In genomic region chr3:100820852-100821251, GRCm38 (mm10) we compare ENCODE assay signal across 17 mouse cellular contexts. TPM values are rescaled to one million over a fixed set of nuclear protein-coding genes. Genes with fewer than 3 reads are reported as not detected.
A peak's percentile ranks its signal among the peaks of the same experiment; 100 is the strongest.
DNase-seq lines count a peak whose midpoint lies in the region; ATAC-seq lines count a peak whose summit lies in the region.
"Had no signal": no experiment of that assay in that cellular context is flagged by ENCODE, and none has a peak within 500 bp of the region (broad histone marks: within the 10 kb centered on the region; RNA-seq: fewer than 3 reads in every experiment).

No protein-coding gene starts in this region.

- no peak overlapping the region for H3K4me3 ChIP-seq in kidney, embryonic 14.5 days (ENCODE audit: low read length)
- no peak overlapping the region for H3K4me3 ChIP-seq in embryonic facial prominence, embryonic 14.5 days (ENCODE audit: low read depth, low read length)
- H3K4me3 ChIP-seq in hindbrain, embryonic 12.5 days = no peak overlapping the region
- no peak overlapping the region for H3K4me3 ChIP-seq in limb, embryonic 13.5 days
- H3K4me3 ChIP-seq: erythroblast, embryonic 14.5 days had no signal

- no peak overlapping the region for H3K9ac ChIP-seq in kidney, embryonic 14.5 days (ENCODE audit: low read depth, low read length)
- H3K9ac ChIP-seq in embryonic facial prominence, embryonic 14.5 days (ENCODE audit: low read depth, low read length) = no peak overlapping the region
- H3K9ac ChIP-seq in hindbrain, embryonic 12.5 days = no peak overlapping the region
- no peak overlapping the region for H3K9ac ChIP-seq in limb, embryonic 13.5 days

- H3K27ac ChIP-seq in kidney, embryonic 14.5 days (ENCODE audit: low read depth, low read length) = peak overlapping the region; percentile 62; the same call in 1 of the 2 replicates
- peak overlapping the region; percentile 44; the same call in 1 of the 2 replicates for H3K27ac ChIP-seq in embryonic facial prominence, embryonic 14.5 days (replicated peaks; ENCODE audit: low read depth, low read length)
- no peak overlapping the region for H3K27ac ChIP-seq in hindbrain, embryonic 12.5 days
- no peak overlapping the region for H3K27ac ChIP-seq in limb, embryonic 13.5 days
- H3K27ac ChIP-seq: macrophage had no signal

- H3K4me1 ChIP-seq in kidney, embryonic 14.5 days (ENCODE audit: control insufficient read depth, insufficient read depth, low read length) = 0 out of 2 replicates have a peak, but pooled peaks cover 6% of the 10 kb centered on the region
- H3K4me1 ChIP-seq in embryonic facial prominence, embryonic 14.5 days (ENCODE audit: control insufficient read depth, insufficient read depth, low read length) = no peaks in the 10 kb centered on the region
- H3K4me1 ChIP-seq in hindbrain, embryonic 12.5 days = no peaks in the 10 kb centered on the region
- peaks cover 10% of the 10 kb centered on the region for H3K4me1 ChIP-seq in limb, embryonic 13.5 days

- no peaks in the 10 kb centered on the region; the same call in 1 of the 2 replicates for H3K27me3 ChIP-seq in kidney, embryonic 14.5 days (ENCODE audit: control insufficient read depth, insufficient read depth, low read length)
- H3K27me3 ChIP-seq in embryonic facial prominence, embryonic 14.5 days (replicated peaks; ENCODE audit: control insufficient read depth, insufficient read depth, low read length) = no peaks in the 10 kb centered on the region
- no peaks in the 10 kb centered on the region for H3K27me3 ChIP-seq in hindbrain, embryonic 12.5 days
- H3K27me3 ChIP-seq in limb, embryonic 13.5 days = 0 out of 2 replicates have a peak, but pooled peaks cover 5% of the 10 kb centered on the region
- H3K27me3 ChIP-seq: Patski had no signal

- peak; percentile 84 for ATAC-seq in kidney, embryonic 14.5 days (ENCODE audit: low FRiP score, low TSS enrichment)
- ATAC-seq in embryonic facial prominence, embryonic 14.5 days (ENCODE audit: low read depth) = peak; percentile 35; the same call in 1 of the 2 replicates
- ATAC-seq in hindbrain, embryonic 12.5 days (ENCODE audit: low FRiP score) = peak; percentile 81
- ATAC-seq in limb, embryonic 13.5 days (ENCODE audit: low FRiP score, low read depth) = peak; percentile 44; the same call in 1 of the 2 replicates
- ATAC-seq: Patski had no signal

- 32% methylated on average over 2 of the region's 2 CpGs for WGBS in kidney, embryonic 14.5 days
- WGBS in embryonic facial prominence, embryonic 14.5 days = 40% methylated on average over 2 of the region's 2 CpGs
- WGBS in hindbrain, embryonic 12.5 days = 48% methylated on average over 2 of the region's 2 CpGs
- WGBS in limb, embryonic 13.5 days = 27% methylated on average over 2 of the region's 2 CpGs

- no peaks in the 10 kb centered on the region for H3K36me3 ChIP-seq in kidney, embryonic 14.5 days (ENCODE audit: control insufficient read depth, insufficient read depth, low read length)
- H3K36me3 ChIP-seq in embryonic facial prominence, embryonic 14.5 days (ENCODE audit: control insufficient read depth, insufficient read depth, low read length) = no peaks in the 10 kb centered on the region
- no peaks in the 10 kb centered on the region for H3K36me3 ChIP-seq in hindbrain, embryonic 12.5 days
- H3K36me3 ChIP-seq in limb, embryonic 13.5 days = no peaks in the 10 kb centered on the region

- H3K4me2 ChIP-seq in kidney, embryonic 14.5 days (replicated peaks; ENCODE audit: low read depth, low read length) = no peak overlapping the region
- no peak overlapping the region for H3K4me2 ChIP-seq in embryonic facial prominence, embryonic 14.5 days (ENCODE audit: low read depth, low read length)
- no peak overlapping the region for H3K4me2 ChIP-seq in hindbrain, embryonic 12.5 days (replicated peaks)
- no peak overlapping the region for H3K4me2 ChIP-seq in limb, embryonic 13.5 days (replicated peaks)

- no peaks in the 10 kb centered on the region for H3K9me3 ChIP-seq in kidney, embryonic 14.5 days (ENCODE audit: control insufficient read depth, low read length)
- no peaks in the 10 kb centered on the region for H3K9me3 ChIP-seq in embryonic facial prominence, embryonic 14.5 days (ENCODE audit: control insufficient read depth, low read length)
- no peaks in the 10 kb centered on the region for H3K9me3 ChIP-seq in hindbrain, embryonic 12.5 days (replicated peaks)
- no peaks in the 10 kb centered on the region for H3K9me3 ChIP-seq in limb, embryonic 13.5 days

- DNase-seq in kidney, postnatal 14 days = no peak
- DNase-seq in embryonic facial prominence, embryonic 14.5 days (ENCODE audit: low spot score) = peak; percentile 27
- DNase-seq in left cerebral cortex, adult 11 months (ENCODE audit: low spot score) = no peak
- DNase-seq in heart, adult 11 months = no peak
- DNase-seq in layer of hippocampus, adult 8-10 months (ENCODE audit: low spot score in 2 of 2) = no peak
- DNase-seq: adrenal gland, postnatal 14 days; cerebellum, adult 18-20 months; kidney, adult 18-20 months; layer of hippocampus, postnatal 36 days; thymus, adult 18-20 months had no signal

RNA-seq across cellular contexts. Expression of gene Vtcn1, which starts 4.4 kb away (rescaled TPM):
- 0.34 and 0.50 TPM in 2 replicates for polyA plus RNA-seq in kidney, embryonic 14.5 days (2014; fragmentation: Nextera tagmentation; extraction: Ambion mirVana)
- 0.39 and 0.53 TPM in 2 replicates for polyA plus RNA-seq in embryonic facial prominence, embryonic 14.5 days (2014; fragmentation: Nextera tagmentation; extraction: Ambion mirVana)
- polyA plus RNA-seq in hindbrain, embryonic 12.5 days (2016; fragmentation: Nextera tagmentation; extraction: Ambion mirVana) = 0.15 TPM in 1 of 2 replicates, not detected in the other
- polyA plus RNA-seq in limb, embryonic 13.5 days (2015; fragmentation: Nextera tagmentation; extraction: Ambion mirVana) = 0.06 and 0.11 TPM in 2 replicates
- not detected for total RNA-seq in layer of hippocampus, adult 8-10 months (2022)
- total RNA-seq: layer of hippocampus, postnatal 36 days had no signal
- polyA plus RNA-seq: CD4-positive, CD25-positive, alpha-beta regulatory T cell, adult 4 months; erythroblast, embryonic 14.5 days; macrophage had no signal

Comparison
In these comparisons a context has a peak if more than half of its experiments do, and no peak if none do; other contexts are left out.
1. H3K27ac ChIP-seq: peak in kidney, embryonic 14.5 days (single experiment) and embryonic facial prominence, embryonic 14.5 days (single experiment); none in hindbrain, embryonic 12.5 days (single experiment) and limb, embryonic 13.5 days (single experiment).
2. Peak in every context shown above with its lines, with median percentiles within 50 percentile points of each other: ATAC-seq.